Mouse (Mus musculus): Measurements from ENCODE around the gene Ffar3.

DNA sequence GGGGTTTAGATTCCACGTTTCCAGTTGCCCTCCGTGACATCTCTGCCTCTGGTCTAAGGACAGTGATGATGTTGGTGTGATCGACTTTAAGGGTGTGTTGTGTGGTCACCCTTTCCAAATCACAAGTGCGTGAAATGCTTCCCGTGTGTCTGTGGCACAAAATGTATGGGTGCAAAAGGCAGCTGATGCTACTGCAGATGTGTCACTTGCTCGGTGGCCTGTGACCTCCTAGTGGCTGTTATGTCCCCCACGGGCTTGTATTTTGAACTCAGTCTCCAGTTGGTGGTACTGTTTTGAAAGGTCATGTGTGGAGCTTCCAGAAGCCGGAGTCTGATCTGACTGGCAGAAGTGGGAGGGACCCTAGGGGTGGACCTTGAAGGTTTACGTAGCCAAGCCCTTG, 35.8 kb upstream of the Ffar3 start:
- TF ChIP-seq CTCF (IDR thresholded peaks at IDR 0.05; ENCODE audit: borderline replicate concordance, control insufficient read depth, extremely low read depth, insufficient read depth, low read length, poor library complexity) (no peak), POLR2A (IDR thresholded peaks at IDR 0.05; ENCODE audit: control insufficient read depth, extremely low read depth, insufficient read depth, low read length, poor library complexity) (no peak)
